Mouse (Mus musculus): Measurements from ENCODE around the gene Tmem221. TPM values are rescaled to one million over a fixed set of nuclear protein-coding genes. Genes with fewer than 3 reads are reported as not detected.
A peak's percentile ranks its signal among the peaks of the same experiment; 100 is the strongest.

The Tmem221 gene
- polyA plus RNA-seq, 1 experiment from 2014 or later = not detected

- no peaks in the 10 kb centered on the region for H3K9me3 ChIP-seq (replicated peaks; ENCODE audit: control insufficient read depth, low read length, poor library complexity, severe bottlenecking)
- peaks cover 39% of the 10 kb centered on the region for H3K27me3 ChIP-seq (ENCODE audit: control insufficient read depth, insufficient read depth, low read depth, low read length)
- no peaks in the 10 kb centered on the region for H3K36me3 ChIP-seq (ENCODE audit: control insufficient read depth, insufficient read depth, low read length)
- no peak within 1 kb of the TSS for H3K4me3 ChIP-seq (ENCODE audit: low read depth, low read length)
- ATAC-seq = no peak
- H3K4me1 ChIP-seq (ENCODE audit: control insufficient read depth, insufficient read depth, low read length) = peaks cover 3% of the 10 kb centered on the region; the same call in 1 of the 2 replicates
- H3K9ac ChIP-seq (ENCODE audit: low read depth, low read length) = no peak within 1 kb of the TSS
- WGBS = 81% methylated on average over 14 of the region's 14 CpGs
- H3K4me2 ChIP-seq (ENCODE audit: low read length) = no peak within 1 kb of the TSS
- no peak within 1 kb of the TSS for H3K27ac ChIP-seq (ENCODE audit: low read length)
Observed at GRCm38 (mm10) chr8:71511644-71512043, 47.0 kb downstream of the Tmem221 start, which contains the start of gene Plvap. Gene Plvap, minus strand, starts transcription at chr8:71511752.

DNA sequence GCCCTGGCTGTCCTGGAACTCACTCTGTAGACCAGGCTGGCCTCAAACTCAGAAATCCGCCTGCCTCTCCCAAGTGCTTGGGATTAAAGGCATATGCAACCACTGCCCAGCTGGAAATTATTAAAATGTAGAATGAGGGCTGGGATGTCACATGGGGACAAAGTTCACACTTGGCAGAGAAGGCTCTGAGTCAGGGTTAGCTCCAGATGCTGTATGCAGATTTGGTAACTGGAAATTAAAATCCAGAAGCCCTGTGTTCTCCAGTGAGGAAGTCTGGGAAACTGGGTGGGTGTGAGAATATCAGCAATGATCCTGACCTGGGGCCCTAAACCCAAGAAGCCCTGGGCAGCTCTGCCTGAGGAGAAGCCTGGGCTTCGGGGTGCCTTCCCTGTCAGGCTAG lies 49.4 kb downstream of the Tmem221 start:
- no peak overlapping the region for H3K9ac ChIP-seq (ENCODE audit: low read depth, low read length)
- peaks cover 3% of the 10 kb centered on the region; the same call in 1 of the 2 replicates for H3K4me1 ChIP-seq (ENCODE audit: control insufficient read depth, insufficient read depth, low read length)
- WGBS = 62% methylated on average over 2 of the region's 2 CpGs
- H3K27ac ChIP-seq (ENCODE audit: low read length) = no peak overlapping the region
- peaks cover 55% of the 10 kb centered on the region for H3K27me3 ChIP-seq (ENCODE audit: control insufficient read depth, insufficient read depth, low read depth, low read length)
- H3K36me3 ChIP-seq (ENCODE audit: control insufficient read depth, insufficient read depth, low read length) = no peaks in the 10 kb centered on the region
- no peaks in the 10 kb centered on the region for H3K9me3 ChIP-seq (replicated peaks; ENCODE audit: control insufficient read depth, low read length, poor library complexity, severe bottlenecking)
- no peak overlapping the region for H3K4me2 ChIP-seq (ENCODE audit: low read length)
- ATAC-seq = no peak
- no peak overlapping the region for H3K4me3 ChIP-seq (ENCODE audit: low read depth, low read length)

- peak; percentile 79 for ATAC-seq
- Histone ChIP-seq H3K9ac (ENCODE audit: low read depth, low read length) (peak overlapping the region; percentile 66), H3K4me3 (ENCODE audit: low read depth, low read length) (peak overlapping the region; percentile 45), H3K27ac (ENCODE audit: low read length) (no peak overlapping the region), H3K27me3 (ENCODE audit: control insufficient read depth, insufficient read depth, low read depth, low read length) (peaks cover 55% of the 10 kb centered on the region), H3K9me3 (replicated peaks; ENCODE audit: control insufficient read depth, low read length, poor library complexity, severe bottlenecking) (no peaks in the 10 kb centered on the region), H3K4me1 (ENCODE audit: control insufficient read depth, insufficient read depth, low read length) (peaks cover 3% of the 10 kb centered on the region; the same call in 1 of the 2 replicates), H3K36me3 (ENCODE audit: control insufficient read depth, insufficient read depth, low read length) (no peaks in the 10 kb centered on the region), H3K4me2 (ENCODE audit: low read length) (peak overlapping the region; percentile 79)
- under 1% methylated on average over 61 of the region's 61 CpGs for WGBS
Observed at GRCm38 (mm10) chr8:71507589-71508104, 51.0 kb downstream of the Tmem221 start.

- WGBS = 80% methylated on average over 4 of the region's 4 CpGs
- Histone ChIP-seq H3K9ac (ENCODE audit: low read depth, low read length) (no peak overlapping the region), H3K9me3 (replicated peaks; ENCODE audit: control insufficient read depth, low read length, poor library complexity, severe bottlenecking) (no peaks in the 10 kb centered on the region), H3K27ac (ENCODE audit: low read length) (no peak overlapping the region), H3K4me1 (ENCODE audit: control insufficient read depth, insufficient read depth, low read length) (peaks cover 3% of the 10 kb centered on the region; the same call in 1 of the 2 replicates), H3K27me3 (ENCODE audit: control insufficient read depth, insufficient read depth, low read depth, low read length) (peaks cover 47% of the 10 kb centered on the region), H3K4me3 (ENCODE audit: low read depth, low read length) (no peak overlapping the region), H3K4me2 (ENCODE audit: low read length) (no peak overlapping the region), H3K36me3 (ENCODE audit: control insufficient read depth, insufficient read depth, low read length) (no peaks in the 10 kb centered on the region)
- ATAC-seq = no peak
Observed at GRCm38 (mm10) chr8:71505979-71506378, 52.7 kb downstream of the Tmem221 start.

- Histone ChIP-seq H3K4me1 (ENCODE audit: control insufficient read depth, insufficient read depth, low read length) (peaks cover 3% of the 10 kb centered on the region; the same call in 1 of the 2 replicates), H3K9ac (ENCODE audit: low read depth, low read length) (no peak overlapping the region), H3K4me3 (ENCODE audit: low read depth, low read length) (no peak overlapping the region), H3K27ac (ENCODE audit: low read length) (no peak overlapping the region), H3K27me3 (ENCODE audit: control insufficient read depth, insufficient read depth, low read depth, low read length) (peaks cover 44% of the 10 kb centered on the region), H3K4me2 (ENCODE audit: low read length) (no peak overlapping the region), H3K36me3 (ENCODE audit: control insufficient read depth, insufficient read depth, low read length) (no peaks in the 10 kb centered on the region), H3K9me3 (replicated peaks; ENCODE audit: control insufficient read depth, low read length, poor library complexity, severe bottlenecking) (no peaks in the 10 kb centered on the region)
- no peak for ATAC-seq
- 91% methylated on average over 4 of the region's 4 CpGs for WGBS
Observed at GRCm38 (mm10) chr8:71505326-71505725, 53.3 kb downstream of the Tmem221 start.

- ATAC-seq = no peak
- 94% methylated on average over 4 of the region's 4 CpGs for WGBS
Observed at GRCm38 (mm10) chr8:71504349-71504748, 54.3 kb downstream of the Tmem221 start.

More at GRCm38 (mm10) chr8:71504349-71504748, 54.3 kb downstream of the Tmem221 start:
- Histone ChIP-seq H3K4me2 (ENCODE audit: low read length) (no peak overlapping the region), H3K27ac (ENCODE audit: low read length) (no peak overlapping the region), H3K4me1 (ENCODE audit: control insufficient read depth, insufficient read depth, low read length) (peaks cover 3% of the 10 kb centered on the region; the same call in 1 of the 2 replicates), H3K36me3 (ENCODE audit: control insufficient read depth, insufficient read depth, low read length) (no peaks in the 10 kb centered on the region), H3K9me3 (replicated peaks; ENCODE audit: control insufficient read depth, low read length, poor library complexity, severe bottlenecking) (no peaks in the 10 kb centered on the region), H3K27me3 (ENCODE audit: control insufficient read depth, insufficient read depth, low read depth, low read length) (peaks cover 38% of the 10 kb centered on the region), H3K9ac (ENCODE audit: low read depth, low read length) (no peak overlapping the region), H3K4me3 (ENCODE audit: low read depth, low read length) (no peak overlapping the region)

Other genes starting within 250 kb of the Tmem221 start
- 117 and 123 TPM in 2 replicates for gene Use1, start 192.0 kb downstream of the Tmem221 start, polyA plus RNA-seq (2015; fragmentation: Nextera tagmentation; extraction: Ambion mirVana)
- 5.1 and 5.3 TPM in 2 replicates for gene Ocel1, start 187.6 kb downstream of the Tmem221 start, polyA plus RNA-seq (2015; fragmentation: Nextera tagmentation; extraction: Ambion mirVana)
- 19.8 and 20.1 TPM in 2 replicates for gene Nr2f6, start 176.9 kb downstream of the Tmem221 start, polyA plus RNA-seq (2015; fragmentation: Nextera tagmentation; extraction: Ambion mirVana)
- 7.4 and 8.1 TPM in 2 replicates for gene Ushbp1, start 163.1 kb downstream of the Tmem221 start, polyA plus RNA-seq (2015; fragmentation: Nextera tagmentation; extraction: Ambion mirVana)
- gene Babam1, start 162.0 kb downstream of the Tmem221 start, polyA plus RNA-seq (2015; fragmentation: Nextera tagmentation; extraction: Ambion mirVana) = 89.8 and 91.0 TPM in 2 replicates
- gene Ankle1, start 152.9 kb downstream of the Tmem221 start, polyA plus RNA-seq (2015; fragmentation: Nextera tagmentation; extraction: Ambion mirVana) = 4.0 and 5.1 TPM in 2 replicates
- 176 TPM in 2 replicates for gene Abhd8, start 95.2 kb downstream of the Tmem221 start, polyA plus RNA-seq (2015; fragmentation: Nextera tagmentation; extraction: Ambion mirVana)
- 182 and 191 TPM in 2 replicates for gene Mrpl34, start 93.9 kb downstream of the Tmem221 start, polyA plus RNA-seq (2015; fragmentation: Nextera tagmentation; extraction: Ambion mirVana)
- 224 and 231 TPM in 2 replicates for gene Dda1, start 89.7 kb downstream of the Tmem221 start, polyA plus RNA-seq (2015; fragmentation: Nextera tagmentation; extraction: Ambion mirVana)
- 4.0 and 5.9 TPM in 2 replicates for gene Ano8, start 72.9 kb downstream of the Tmem221 start, polyA plus RNA-seq (2015; fragmentation: Nextera tagmentation; extraction: Ambion mirVana)
- 11.8 and 12.5 TPM in 2 replicates for gene Gtpbp3, start 70.8 kb downstream of the Tmem221 start, polyA plus RNA-seq (2015; fragmentation: Nextera tagmentation; extraction: Ambion mirVana)
- gene Plvap, start 47.1 kb downstream of the Tmem221 start, polyA plus RNA-seq (2015; fragmentation: Nextera tagmentation; extraction: Ambion mirVana) = 5.7 and 6.5 TPM in 2 replicates
- 0.11 TPM in 1 of 2 replicates, not detected in the other for gene Ccdc194, start 33.2 kb downstream of the Tmem221 start, polyA plus RNA-seq (2015; fragmentation: Nextera tagmentation; extraction: Ambion mirVana)
- gene Bst2, start 21.4 kb downstream of the Tmem221 start, polyA plus RNA-seq (2015; fragmentation: Nextera tagmentation; extraction: Ambion mirVana) = 6.8 and 7.9 TPM in 2 replicates
- gene Mvb12a, start 15.9 kb downstream of the Tmem221 start, polyA plus RNA-seq (2015; fragmentation: Nextera tagmentation; extraction: Ambion mirVana) = 52.4 and 60.3 TPM in 2 replicates
- not detected in 2 replicates for gene Nxnl1, start 7.7 kb upstream of the Tmem221 start, polyA plus RNA-seq (2015; fragmentation: Nextera tagmentation; extraction: Ambion mirVana)
- 71.4 and 79.2 TPM in 2 replicates for gene Slc27a1, start 10.0 kb upstream of the Tmem221 start, polyA plus RNA-seq (2015; fragmentation: Nextera tagmentation; extraction: Ambion mirVana)
- gene Pgls, start 33.3 kb upstream of the Tmem221 start, polyA plus RNA-seq (2015; fragmentation: Nextera tagmentation; extraction: Ambion mirVana) = 219 and 237 TPM in 2 replicates
- 6.4 and 7.9 TPM in 2 replicates for gene Fam129c, start 38.8 kb upstream of the Tmem221 start, polyA plus RNA-seq (2015; fragmentation: Nextera tagmentation; extraction: Ambion mirVana)
- gene Colgalt1, start 52.1 kb upstream of the Tmem221 start, polyA plus RNA-seq (2015; fragmentation: Nextera tagmentation; extraction: Ambion mirVana) = 68.8 and 70.8 TPM in 2 replicates
- gene Unc13a, start 112.9 kb upstream of the Tmem221 start, polyA plus RNA-seq (2015; fragmentation: Nextera tagmentation; extraction: Ambion mirVana) = 23.5 and 29.0 TPM in 2 replicates
- 4.7 and 5.4 TPM in 2 replicates for gene Jak3, start 117.4 kb upstream of the Tmem221 start, polyA plus RNA-seq (2015; fragmentation: Nextera tagmentation; extraction: Ambion mirVana)
- gene Insl3, start 130.3 kb upstream of the Tmem221 start, polyA plus RNA-seq (2015; fragmentation: Nextera tagmentation; extraction: Ambion mirVana) = 1.4 TPM in 1 of 2 replicates, not detected in the other
- gene B3gnt3, start 142.9 kb upstream of the Tmem221 start, polyA plus RNA-seq (2015; fragmentation: Nextera tagmentation; extraction: Ambion mirVana) = 0.20 and 0.50 TPM in 2 replicates
- 88.4 and 107 TPM in 2 replicates for gene Fcho1, start 166.8 kb upstream of the Tmem221 start, polyA plus RNA-seq (2015; fragmentation: Nextera tagmentation; extraction: Ambion mirVana)